Mouse (Mus musculus) midbrain, postnatal 0 days (tissue): ENCODE data around the gene Wfikkn1. TPM values are rescaled to one million over a fixed set of nuclear protein-coding genes. Genes with fewer than 3 reads are reported as not detected.
A peak's percentile ranks its signal among the peaks of the same experiment; 100 is the strongest.

Experiments
- ATAC-seq: fragments of 200-750 bp; cut with Nextera tagmentation; 2 replicates; pipeline ENCODE4 v1.8.0; 2017; ENCODE audit warnings: moderate number of reproducible peaks, mild to moderate bottlenecking, moderate TSS enrichment, moderate library complexity; ENCODE audit not compliant: low FRiP score
- DNase-seq: peaks from one replicate; pipeline ENCODE4 v3.0.0-alpha.2; 2015; ENCODE audit warnings: low spot score
- H3K27ac ChIP-seq: fragments of 300-500 bp; sonication (generic); 2 replicates; pipeline ENCODE4 v1.5.1; 2014; ENCODE audit warnings: low read depth, mild to moderate bottlenecking, low read length, mixed read lengths
- H3K27me3 ChIP-seq: fragments of 300-500 bp; sonication (generic); 2 replicates; pipeline ENCODE4 v1.6.1; 2014; ENCODE audit warnings: low read length, control low read depth, mixed read lengths; ENCODE audit not compliant: insufficient read depth
- H3K36me3 ChIP-seq: fragments of 300-500 bp; sonication (generic); 2 replicates; pipeline ENCODE4 v1.6.1; 2014; ENCODE audit warnings: low read length, control low read depth, mixed read lengths; ENCODE audit not compliant: insufficient read depth
- H3K4me1 ChIP-seq: fragments of 300-500 bp; sonication (generic); 2 replicates; pipeline ENCODE4 v1.6.1; 2014; ENCODE audit warnings: mild to moderate bottlenecking, control low read depth, antibody characterized with exemption, low read length, mixed read lengths; ENCODE audit not compliant: insufficient read depth
- H3K4me2 ChIP-seq: fragments of 300-500 bp; sonication (generic); 2 replicates; pipeline ENCODE4 v1.6.1; 2014; ENCODE audit warnings: low read depth, mild to moderate bottlenecking, low read length, mixed read lengths; ENCODE audit not compliant: poor library complexity, severe bottlenecking
- H3K4me3 ChIP-seq: fragments of 300-500 bp; sonication (generic); 2 replicates; pipeline ENCODE4 v1.5.1; 2014; ENCODE audit warnings: low read depth, mild to moderate bottlenecking, low read length, moderate library complexity
- H3K9ac ChIP-seq: fragments of 300-500 bp; sonication (generic); replicated peaks from 2 replicates; pipeline ENCODE4 v1.6.1; 2014; ENCODE audit warnings: mild to moderate bottlenecking, low read length, moderate library complexity, mixed read lengths; ENCODE audit not compliant: poor library complexity, severe bottlenecking
- H3K9me3 ChIP-seq: fragments of 300-500 bp; sonication (generic); 2 replicates; pipeline ENCODE4 v1.6.1; 2016; ENCODE audit warnings: low read length, control low read depth
- CTCF ChIP-seq: IDR thresholded peaks from 2 replicates; pipeline ENCODE4 v1.5.1; 2016; ENCODE audit warnings: antibody characterized with exemption, mild to moderate bottlenecking
- WGBS: fragments of 180-500 bp; shearing (Covaris S2); extraction: QIAGEN DNeasy Blood & Tissue Kit; methylation state at CpG from one replicate; pipeline ENCODE4 v1.1.7; 2014; 5-methylcytosine and 5-hydroxymethylcytosine counted together
- polyA plus RNA-seq: library from polyadenylated mRNA; unstranded; fragments of >200 nt; fragmentation: Nextera tagmentation; extraction: Ambion mirVana; gene quantifications from 2 replicates; pipeline ENCODE4 v1.2.1, GENCODE M21; 2015
- total RNA-seq: library from RNA; depleted of rRNA; stranded (reverse); fragments of >200 nt; gene quantifications from 2 replicates; pipeline ENCODE4 v1.2.3, GENCODE M21; 2014

Gene Wfikkn1
- total and polyA plus RNA-seq, 2 experiments from 2014 or later: 0.42 to 0.77 TPM

- DNase-seq: no peak
- Histone ChIP-seq H3K9me3 (no peaks in the 10 kb centered on the region), H3K4me1 (peaks cover 32% of the 10 kb centered on the region), H3K9ac (peak overlapping the region; percentile 81), H3K4me2 (peak overlapping the region; percentile 75), H3K4me3 (peak overlapping the region; percentile 41), H3K27me3 (no peaks in the 10 kb centered on the region), H3K27ac (peak overlapping the region; percentile 82), H3K36me3 (peaks cover 41% of the 10 kb centered on the region)
- no peak for ATAC-seq
- WGBS: 21% methylated on average over 23 of the region's 23 CpGs
- no peak for TF ChIP-seq CTCF
These were observed 44.1 kb downstream of the Wfikkn1 start for GRCm38 (mm10) chr17:25836397-25837075.

- Histone ChIP-seq H3K4me3 (peak overlapping the region; percentile 41; the same call in 1 of the 2 replicates), H3K4me1 (peaks cover 35% of the 10 kb centered on the region)
- DNase-seq: no peak
These were observed 44.8 kb downstream of the Wfikkn1 start for GRCm38 (mm10) chr17:25835816-25836215.

GRCm38 (mm10) chr17:25835301-25835700 is 45.4 kb downstream of the Wfikkn1 start:
- 92% methylated on average over 7 of the region's 7 CpGs for WGBS
- peaks cover 35% of the 10 kb centered on the region for H3K4me1 ChIP-seq
- no peaks in the 10 kb centered on the region for H3K27me3 ChIP-seq
- no peak for TF ChIP-seq CTCF
- DNase-seq: no peak
- H3K4me2 ChIP-seq: peak overlapping the region; percentile 76
- H3K27ac ChIP-seq: no peak overlapping the region
- no peaks in the 10 kb centered on the region for H3K9me3 ChIP-seq
- no peak overlapping the region for H3K4me3 ChIP-seq
- peaks cover 41% of the 10 kb centered on the region for H3K36me3 ChIP-seq
- ATAC-seq: no peak
- no peak overlapping the region for H3K9ac ChIP-seq

More at GRCm38 (mm10) chr17:25835816-25836215, 44.8 kb downstream of the Wfikkn1 start:
- Histone ChIP-seq H3K27ac (0 out of 2 replicates have a peak overlapping the region, but pooled peaks have one; percentile 82), H3K27me3 (no peaks in the 10 kb centered on the region), H3K36me3 (peaks cover 41% of the 10 kb centered on the region), H3K9me3 (no peaks in the 10 kb centered on the region), H3K9ac (peak overlapping the region; percentile 81; the same call in 1 of the 2 replicates), H3K4me2 (peak overlapping the region; percentile 75)
- ATAC-seq: no peak
- TF ChIP-seq CTCF: no peak
- 94% methylated on average over 16 of the region's 16 CpGs for WGBS

- Histone ChIP-seq H3K9me3 (no peaks in the 10 kb centered on the region), H3K27me3 (no peaks in the 10 kb centered on the region), H3K9ac (0 out of 2 replicates have a peak overlapping the region, but pooled peaks have one; percentile 29), H3K4me3 (peak overlapping the region; percentile 81; the same call in 1 of the 2 replicates), H3K27ac (peak overlapping the region; percentile 32; the same call in 1 of the 2 replicates), H3K36me3 (peaks cover 42% of the 10 kb centered on the region), H3K4me1 (peaks cover 40% of the 10 kb centered on the region), H3K4me2 (peak overlapping the region; percentile 76)
- no peak for TF ChIP-seq CTCF
- DNase-seq (no peak), ATAC-seq (no peak)
- WGBS: 87% methylated on average over 12 of the region's 12 CpGs
These were observed 45.9 kb downstream of the Wfikkn1 start for GRCm38 (mm10) chr17:25834595-25835222.

GRCm38 (mm10) chr17:25833961-25834594 is 46.6 kb downstream of the Wfikkn1 start:
- H3K27me3 ChIP-seq: no peaks in the 10 kb centered on the region
- peak overlapping the region; percentile 81 for H3K4me3 ChIP-seq
- peak overlapping the region; percentile 76 for H3K4me2 ChIP-seq
- H3K9me3 ChIP-seq: no peaks in the 10 kb centered on the region
- DNase-seq: no peak
- ATAC-seq: no peak
- WGBS: 53% methylated on average over 6 of the region's 6 CpGs
- peaks cover 36% of the 10 kb centered on the region for H3K36me3 ChIP-seq
- H3K4me1 ChIP-seq: peaks cover 43% of the 10 kb centered on the region
- H3K27ac ChIP-seq: peak overlapping the region; percentile 96; the same call in 1 of the 2 replicates
- H3K9ac ChIP-seq: peak overlapping the region; percentile 86
- TF ChIP-seq CTCF: no peak
